Mouse (Mus musculus) heart, embryonic 12.5 days (tissue): ENCODE results near the gene Capn12. TPM values are rescaled to one million over a fixed set of nuclear protein-coding genes. Genes with fewer than 3 reads are reported as not detected.

ENCODE experiments used
- ATAC-seq: fragments of 200-750 bp; cut with Nextera tagmentation; 2 replicates; pipeline ENCODE4 v1.8.0; 2017; ENCODE audit warnings: moderate TSS enrichment, moderate library complexity; ENCODE audit not compliant: insufficient number of reproducible peaks, low FRiP score
- H3K27ac ChIP-seq: fragments of 300-500 bp; sonication (generic); 2 replicates; pipeline ENCODE4 v1.5.1; 2016; ENCODE audit warnings: mild to moderate bottlenecking, moderate library complexity; ENCODE audit not compliant: poor library complexity, severe bottlenecking
- H3K27me3 ChIP-seq: fragments of 300-500 bp; sonication (generic); replicated peaks from 2 replicates; pipeline ENCODE4 v1.6.1; 2016; ENCODE audit warnings: mild to moderate bottlenecking, moderate library complexity
- H3K36me3 ChIP-seq: fragments of 300-500 bp; sonication (generic); 2 replicates; pipeline ENCODE4 v1.6.1; 2016; ENCODE audit warnings: mild to moderate bottlenecking, moderate library complexity
- H3K4me1 ChIP-seq: fragments of 300-500 bp; sonication (generic); replicated peaks from 2 replicates; pipeline ENCODE4 v1.6.1; 2016; ENCODE audit warnings: mild to moderate bottlenecking
- H3K4me2 ChIP-seq: fragments of 300-500 bp; sonication (generic); 2 replicates; pipeline ENCODE4 v1.6.1; 2016; ENCODE audit warnings: mild to moderate bottlenecking, moderate library complexity
- H3K4me3 ChIP-seq: fragments of 300-500 bp; sonication (generic); 2 replicates; pipeline ENCODE4 v1.5.1; 2016; ENCODE audit warnings: mild to moderate bottlenecking
- H3K9ac ChIP-seq: fragments of 300-500 bp; sonication (generic); 2 replicates; pipeline ENCODE4 v1.6.1; 2016; ENCODE audit warnings: mild to moderate bottlenecking, moderate library complexity
- H3K9me3 ChIP-seq: fragments of 300-500 bp; sonication (generic); replicated peaks from 2 replicates; pipeline ENCODE4 v1.6.1; 2016; ENCODE audit warnings: mild to moderate bottlenecking, moderate library complexity
- WGBS: fragments of 180-500 bp; shearing (Covaris S2); methylation state at CpG from one replicate; pipeline ENCODE4 v1.1.7; 2016; 5-methylcytosine and 5-hydroxymethylcytosine counted together
- polyA plus RNA-seq: library from polyadenylated mRNA; unstranded; fragments of >200 nt; fragmentation: Nextera tagmentation; extraction: Ambion mirVana; gene quantifications from 2 replicates; pipeline ENCODE4 v1.2.1, GENCODE M21; 2016

Capn12 gene
- polyA plus RNA-seq, 1 experiment from 2014 or later = 0.17 TPM

DNA sequence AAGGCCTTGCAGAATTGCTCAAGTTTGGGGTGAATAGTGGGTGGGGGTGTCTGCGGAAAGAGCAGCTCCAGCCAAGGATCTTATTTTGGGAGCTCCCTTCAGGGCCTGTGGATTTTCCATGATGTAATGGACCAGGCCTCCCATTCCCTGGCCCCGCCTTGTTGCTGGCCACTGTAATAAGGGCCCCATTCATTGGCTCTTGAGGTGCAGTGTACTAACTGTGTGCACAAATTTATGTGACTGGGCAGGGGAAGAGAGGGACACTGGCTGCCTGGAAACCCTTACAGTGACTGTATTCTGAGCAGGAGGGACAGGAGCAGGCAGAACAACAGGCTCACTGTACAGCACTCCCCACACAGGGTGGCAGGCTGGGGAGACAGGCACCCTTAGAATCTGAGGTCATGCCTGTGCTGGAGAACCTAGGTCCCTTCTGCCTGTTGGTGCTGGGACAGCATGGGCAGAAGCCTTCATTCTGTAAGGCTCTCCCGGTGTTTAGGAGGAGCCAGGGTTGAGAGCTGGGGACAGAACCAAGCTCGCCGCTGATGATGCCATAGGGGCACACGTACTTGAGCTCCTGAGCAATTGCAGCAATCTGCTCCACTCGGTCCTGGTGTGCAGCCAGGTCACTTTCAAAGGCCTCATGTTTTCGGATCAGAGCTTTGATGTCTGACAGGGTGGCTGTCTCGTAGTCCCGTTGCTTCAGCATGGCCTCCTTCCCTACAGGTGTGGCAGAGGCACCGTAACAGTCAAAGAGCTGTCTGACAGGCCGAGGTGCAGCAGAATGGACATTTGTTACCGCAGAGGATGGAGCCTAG lies 20.3 kb downstream of the Capn12 start:
- H3K27me3 ChIP-seq = no peaks in the 10 kb centered on the region
- peaks cover 51% of the 10 kb centered on the region for H3K4me1 ChIP-seq
- H3K4me3 ChIP-seq = no peak overlapping the region
- H3K4me2 ChIP-seq = 0 out of 2 replicates have a peak overlapping the region, but pooled peaks have one; percentile 4
- peak overlapping the region; percentile 65; the same call in 1 of the 2 replicates for H3K9ac ChIP-seq
- peaks cover 100% of the 10 kb centered on the region for H3K36me3 ChIP-seq
- ATAC-seq = peak; percentile 63
- H3K9me3 ChIP-seq = no peaks in the 10 kb centered on the region
- 74% methylated on average over 13 of the region's 13 CpGs for WGBS
- peak overlapping the region; percentile 93 for H3K27ac ChIP-seq

DNA sequence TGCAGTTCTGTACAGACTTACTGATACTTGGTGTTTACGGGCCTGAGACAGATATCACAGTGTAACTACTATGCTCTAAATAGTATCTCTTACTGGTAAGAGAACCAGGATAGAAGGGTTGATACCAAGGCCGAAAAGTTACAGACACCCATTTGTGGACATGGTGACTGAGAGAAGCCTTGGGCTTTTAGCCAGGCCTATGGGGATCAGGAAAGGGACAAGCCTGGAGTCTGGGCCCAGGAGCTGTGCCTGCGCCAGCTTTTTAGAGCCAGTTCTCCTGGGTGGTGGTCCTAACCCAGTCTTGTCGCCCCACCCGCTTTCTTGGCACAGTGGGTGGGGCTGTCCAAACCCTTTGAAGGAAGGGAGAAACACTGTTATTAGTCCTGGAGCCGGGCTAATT lies 21.0 kb downstream of the Capn12 start:
- 85% methylated on average over 6 of the region's 6 CpGs for WGBS
- Histone ChIP-seq H3K4me2 (no peak overlapping the region), H3K4me1 (peaks cover 45% of the 10 kb centered on the region), H3K9ac (peak overlapping the region; percentile 65; the same call in 1 of the 2 replicates), H3K4me3 (no peak overlapping the region), H3K27me3 (no peaks in the 10 kb centered on the region), H3K36me3 (peaks cover 100% of the 10 kb centered on the region), H3K27ac (peak overlapping the region; percentile 93), H3K9me3 (no peaks in the 10 kb centered on the region)
- ATAC-seq = no peak

DNA sequence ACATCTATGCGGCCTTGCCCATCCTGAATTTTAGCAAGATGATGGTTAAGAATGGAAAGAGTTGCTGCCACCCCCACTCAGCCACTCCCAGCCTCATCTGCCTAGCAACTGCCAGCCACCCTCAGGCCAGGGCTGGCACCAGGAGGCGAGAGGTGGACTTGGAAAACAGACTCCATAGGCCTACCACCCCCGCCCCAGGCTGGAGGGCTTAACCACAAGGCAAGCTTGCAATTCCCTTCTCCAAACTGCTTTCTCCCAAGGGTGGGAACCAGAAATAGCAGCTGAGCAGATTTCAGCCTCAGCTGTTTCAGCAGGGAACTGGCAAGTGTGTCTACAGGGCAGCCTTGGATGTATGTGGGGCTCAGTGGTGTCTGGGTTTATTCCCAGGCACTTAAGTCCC lies 21.6 kb downstream of the Capn12 start:
- WGBS = 90% methylated on average over 3 of the region's 3 CpGs
- Histone ChIP-seq H3K27me3 (no peaks in the 10 kb centered on the region), H3K27ac (peak overlapping the region; percentile 93), H3K36me3 (peaks cover 100% of the 10 kb centered on the region), H3K9ac (peak overlapping the region; percentile 65), H3K4me3 (no peak overlapping the region), H3K9me3 (no peaks in the 10 kb centered on the region), H3K4me1 (peaks cover 41% of the 10 kb centered on the region), H3K4me2 (no peak overlapping the region)
- ATAC-seq = no peak

DNA sequence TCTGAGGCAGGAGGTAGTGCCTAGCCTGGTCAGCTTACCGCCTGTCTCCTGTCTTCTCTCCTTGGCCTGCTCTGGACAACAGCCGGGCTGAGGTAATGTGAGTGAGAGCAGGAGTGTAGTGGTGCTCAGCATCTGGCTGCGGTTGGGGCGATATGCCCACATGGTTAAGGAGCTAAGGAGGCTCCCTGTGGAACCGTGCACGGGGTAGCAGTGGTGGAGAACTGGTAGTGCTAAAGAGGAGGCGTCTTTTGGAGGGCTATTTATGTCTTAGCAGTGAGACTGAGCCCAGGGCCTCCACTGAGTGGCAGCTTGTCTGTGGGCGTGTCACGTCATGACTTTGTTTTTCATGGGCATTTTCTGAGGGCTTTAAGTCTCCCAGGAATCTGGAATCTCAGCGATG lies 22.6 kb downstream of the Capn12 start:
- Histone ChIP-seq H3K9ac (peak overlapping the region; percentile 13; the same call in 1 of the 2 replicates), H3K27ac (peak overlapping the region; percentile 93), H3K9me3 (no peaks in the 10 kb centered on the region), H3K4me2 (no peak overlapping the region), H3K36me3 (peaks cover 100% of the 10 kb centered on the region), H3K4me3 (no peak overlapping the region), H3K27me3 (no peaks in the 10 kb centered on the region), H3K4me1 (peaks cover 41% of the 10 kb centered on the region)
- no peak for ATAC-seq
- WGBS = 76% methylated on average over 10 of the region's 10 CpGs

DNA sequence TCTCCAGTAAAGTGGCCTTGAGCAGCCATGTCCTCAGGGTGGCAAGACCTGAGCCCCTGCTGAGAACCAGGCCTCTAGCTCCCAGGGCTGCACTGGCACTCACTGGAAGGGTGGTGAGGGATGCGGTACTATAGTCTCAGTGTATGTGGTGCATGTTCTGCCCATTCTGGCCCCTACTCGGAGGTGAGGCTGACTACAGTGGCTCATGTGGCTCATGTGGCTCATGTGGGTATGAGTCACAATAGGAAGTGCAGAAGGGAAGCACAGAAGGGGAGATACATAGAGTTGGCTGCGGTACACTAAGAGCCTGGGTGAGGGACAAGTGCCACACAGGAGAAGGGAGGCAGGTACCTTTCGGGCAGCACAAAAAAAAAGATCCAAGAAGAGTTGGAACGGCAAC lies 26.0 kb downstream of the Capn12 start:
- no peaks in the 10 kb centered on the region for H3K27me3 ChIP-seq

DNA sequence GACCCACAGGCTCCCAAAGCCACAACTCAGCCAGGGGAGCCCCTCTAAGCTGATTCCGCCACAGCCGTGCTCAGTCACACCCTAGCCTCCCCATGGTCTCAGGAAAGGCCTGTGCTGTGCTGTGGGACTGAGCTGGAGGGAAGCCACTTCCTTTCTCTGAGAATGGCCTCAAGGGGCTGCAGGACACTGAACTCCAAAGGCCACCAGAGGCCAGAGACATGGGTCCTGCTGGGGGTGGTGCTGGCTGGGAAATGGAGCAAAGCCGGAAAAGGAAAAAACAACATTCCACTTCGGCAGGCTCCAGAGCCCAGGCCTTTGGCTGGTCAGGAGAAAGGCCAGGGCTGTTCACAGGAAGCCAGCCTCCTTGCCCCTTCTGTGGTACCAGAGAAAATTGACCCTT lies 30.4 kb downstream of the Capn12 start:
- no peak overlapping the region for H3K4me3 ChIP-seq
- ATAC-seq = peak; percentile 71
- peak overlapping the region; percentile 76 for H3K27ac ChIP-seq
- no peaks in the 10 kb centered on the region for H3K27me3 ChIP-seq
- H3K4me2 ChIP-seq = no peak overlapping the region
- no peaks in the 10 kb centered on the region for H3K9me3 ChIP-seq
- H3K9ac ChIP-seq = no peak overlapping the region
- H3K36me3 ChIP-seq = peaks cover 99% of the 10 kb centered on the region
- peaks cover 24% of the 10 kb centered on the region for H3K4me1 ChIP-seq
- 52% methylated on average over 4 of the region's 4 CpGs for WGBS

More for the DNA sequence above, 26.0 kb downstream of the Capn12 start:
- no peak for ATAC-seq
- H3K4me2 ChIP-seq = no peak overlapping the region
- 0 out of 2 replicates have a peak overlapping the region, but pooled peaks have one; percentile 6 for H3K9ac ChIP-seq
- 95% methylated on average over 5 of the region's 5 CpGs for whole genome bisulfite sequencing
- H3K4me3 ChIP-seq = no peak overlapping the region
- peaks cover 99% of the 10 kb centered on the region for H3K36me3 ChIP-seq
- 0 out of 2 replicates have a peak overlapping the region, but pooled peaks have one; percentile 16 for H3K27ac ChIP-seq
- H3K9me3 ChIP-seq = no peaks in the 10 kb centered on the region
- H3K4me1 ChIP-seq = peaks cover 37% of the 10 kb centered on the region

DNA sequence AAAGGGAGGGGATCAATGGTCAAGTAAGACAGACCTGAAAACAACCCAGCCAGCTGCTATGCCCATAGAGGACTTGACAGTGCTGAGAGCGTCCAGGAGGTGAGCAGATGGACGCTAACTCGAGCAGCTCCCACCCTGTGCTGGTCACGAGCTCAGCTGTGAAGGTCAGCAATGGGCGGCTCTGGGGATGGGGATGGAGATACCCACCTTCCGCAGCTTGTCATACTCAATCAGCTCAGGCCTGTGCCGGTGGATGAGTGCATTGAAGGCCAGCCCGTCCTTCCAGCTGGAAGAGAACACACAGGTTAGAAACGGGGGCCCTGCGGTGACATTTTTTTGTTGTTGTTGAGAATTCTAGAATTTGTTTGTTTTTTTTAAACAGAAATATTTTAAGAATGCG lies 31.9 kb downstream of the Capn12 start:
- no peaks in the 10 kb centered on the region for H3K9me3 ChIP-seq
- H3K27me3 ChIP-seq = no peaks in the 10 kb centered on the region
- WGBS = 73% methylated on average over 11 of the region's 11 CpGs
- ATAC-seq = no peak
- H3K36me3 ChIP-seq = peaks cover 98% of the 10 kb centered on the region
- peaks cover 28% of the 10 kb centered on the region for H3K4me1 ChIP-seq
- no peak overlapping the region for H3K4me2 ChIP-seq
- H3K9ac ChIP-seq = no peak overlapping the region
- no peak overlapping the region for H3K27ac ChIP-seq
- H3K4me3 ChIP-seq = no peak overlapping the region

DNA sequence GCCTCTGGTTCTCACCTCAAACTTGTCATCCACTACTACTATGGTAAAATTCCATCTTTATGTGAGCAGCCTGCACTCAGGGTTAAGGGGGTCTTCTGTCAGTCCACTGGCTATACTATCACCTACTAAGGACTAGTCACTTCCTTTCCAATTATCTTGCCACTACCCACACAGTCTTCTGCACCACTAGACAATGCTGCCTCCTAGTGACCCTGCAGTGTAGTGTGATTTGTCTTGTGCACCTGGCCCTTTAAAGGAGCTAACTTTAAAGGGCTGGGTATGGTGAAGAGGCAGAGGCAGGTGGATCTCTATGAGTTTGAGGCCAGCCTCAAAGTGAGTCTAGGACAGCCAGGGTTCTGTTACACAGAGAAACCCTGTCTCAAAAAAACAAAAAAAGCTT lies 35.3 kb downstream of the Capn12 start:
- H3K27me3 ChIP-seq = no peaks in the 10 kb centered on the region
- H3K4me2 ChIP-seq = no peak overlapping the region
- H3K27ac ChIP-seq = no peak overlapping the region
- no peak overlapping the region for H3K4me3 ChIP-seq
- no peaks in the 10 kb centered on the region for H3K9me3 ChIP-seq
- H3K36me3 ChIP-seq = peaks cover 80% of the 10 kb centered on the region
- H3K9ac ChIP-seq = no peak overlapping the region
- ATAC-seq = no peak
- peaks cover 55% of the 10 kb centered on the region for H3K4me1 ChIP-seq

DNA sequence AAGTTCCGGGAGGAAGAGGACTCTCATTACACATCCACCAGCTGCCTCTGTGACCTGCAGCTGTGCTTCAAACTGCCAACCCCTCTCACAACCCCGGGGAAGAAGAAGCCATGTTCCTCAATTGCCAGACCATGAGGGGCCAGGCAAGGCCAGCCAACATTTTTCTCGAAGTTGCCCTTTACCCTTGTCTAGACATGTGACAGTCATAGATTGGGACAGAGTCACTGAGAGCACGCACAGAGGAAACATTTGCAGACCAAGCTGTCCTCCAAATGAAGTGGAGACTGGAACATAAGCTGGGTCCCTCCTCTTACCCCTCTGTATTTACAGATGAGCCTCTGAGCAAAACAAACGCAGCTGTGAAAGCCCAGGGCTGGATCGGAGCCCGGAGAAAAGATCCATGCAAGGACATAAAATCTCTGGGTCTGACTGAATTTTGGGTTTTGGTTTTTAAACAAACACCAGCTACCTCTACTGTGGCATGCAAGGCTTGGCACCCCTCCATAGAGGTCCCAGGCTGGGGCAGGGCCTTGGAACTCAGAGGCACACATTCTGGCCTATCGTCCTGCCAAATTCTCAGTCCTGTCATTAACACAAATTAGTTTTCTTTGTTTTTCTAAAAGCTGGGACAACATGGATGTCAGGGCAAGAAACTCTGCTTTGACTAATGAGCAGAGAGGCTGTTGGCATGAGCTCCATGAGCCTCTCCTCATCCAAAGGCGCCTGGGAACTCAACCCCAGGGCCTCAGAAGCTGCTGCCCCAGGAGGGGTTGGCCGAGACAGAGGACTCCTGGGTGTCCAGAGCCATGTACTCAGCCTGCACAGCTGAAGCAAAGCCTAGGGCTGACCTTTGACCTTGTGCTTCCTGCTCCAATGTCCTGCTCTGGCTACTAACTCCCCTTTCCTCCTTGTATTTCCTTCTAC lies 36.5 kb downstream of the Capn12 start:
- WGBS = 74% methylated on average over 10 of the region's 10 CpGs
- H3K4me3 ChIP-seq = no peak overlapping the region
- H3K36me3 ChIP-seq = peaks cover 67% of the 10 kb centered on the region
- H3K27me3 ChIP-seq = no peaks in the 10 kb centered on the region
- H3K9me3 ChIP-seq = no peaks in the 10 kb centered on the region
- no peak overlapping the region for H3K4me2 ChIP-seq
- peak overlapping the region; percentile 28; the same call in 1 of the 2 replicates for H3K27ac ChIP-seq
- peaks cover 56% of the 10 kb centered on the region for H3K4me1 ChIP-seq
- H3K9ac ChIP-seq = no peak overlapping the region
- no peak for ATAC-seq

DNA sequence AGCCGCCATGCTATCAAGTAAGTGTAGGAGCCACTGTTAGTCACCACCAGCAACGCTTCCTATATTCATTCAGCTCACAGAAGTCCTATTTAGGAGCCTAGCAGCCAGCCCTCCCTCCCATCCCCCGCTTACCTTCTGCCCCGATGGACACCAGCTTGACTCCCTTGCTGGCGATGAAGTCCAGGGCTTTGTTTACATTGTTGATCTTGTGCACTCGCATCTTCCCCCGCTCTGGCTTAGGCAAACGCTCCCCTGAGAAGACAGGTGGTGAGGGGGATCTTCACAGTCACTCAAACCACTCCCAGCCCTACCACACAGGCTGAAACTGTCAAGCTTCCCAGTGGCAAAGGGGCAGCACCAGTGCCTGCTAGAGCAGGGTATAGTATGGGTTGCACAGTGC lies 37.3 kb downstream of the Capn12 start:
- no peak overlapping the region for H3K4me3 ChIP-seq
- H3K9ac ChIP-seq = no peak overlapping the region
- no peaks in the 10 kb centered on the region for H3K9me3 ChIP-seq
- peaks cover 58% of the 10 kb centered on the region for H3K4me1 ChIP-seq
- WGBS = 72% methylated on average over 8 of the region's 8 CpGs
- H3K4me2 ChIP-seq = no peak overlapping the region
- peaks cover 59% of the 10 kb centered on the region for H3K36me3 ChIP-seq
- no peak for ATAC-seq
- H3K27ac ChIP-seq = 0 out of 2 replicates have a peak overlapping the region, but pooled peaks have one; percentile 1
- H3K27me3 ChIP-seq = no peaks in the 10 kb centered on the region

DNA sequence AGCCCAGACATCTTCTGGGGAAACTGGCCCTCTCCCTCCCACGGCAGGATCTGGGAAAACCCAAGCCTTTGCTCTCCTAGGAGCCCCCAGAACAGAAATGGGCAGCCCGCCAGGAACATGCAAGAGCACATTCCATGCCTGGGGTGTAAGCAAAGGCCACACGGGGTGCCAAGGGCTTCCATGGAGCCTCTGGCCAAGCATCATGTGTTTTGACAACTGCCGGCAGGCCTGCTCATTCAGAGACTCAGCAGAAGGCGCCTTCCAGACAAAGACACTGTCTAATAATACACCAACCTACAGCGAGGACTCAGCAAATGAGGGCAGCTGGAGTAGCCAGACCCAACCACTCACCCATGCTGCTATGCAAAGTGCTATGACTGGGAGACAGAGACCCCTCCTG lies 38.6 kb downstream of the Capn12 start:
- peaks cover 47% of the 10 kb centered on the region for H3K36me3 ChIP-seq
- peaks cover 71% of the 10 kb centered on the region for H3K4me1 ChIP-seq
- peak overlapping the region; percentile 44 for H3K4me2 ChIP-seq
- H3K4me3 ChIP-seq = no peak overlapping the region
- H3K9ac ChIP-seq = peak overlapping the region; percentile 49
- ATAC-seq = peak; percentile 72
- 17% methylated on average over 6 of the region's 6 CpGs for WGBS
- peak overlapping the region; percentile 100 for H3K27ac ChIP-seq
- H3K27me3 ChIP-seq = no peaks in the 10 kb centered on the region
- no peaks in the 10 kb centered on the region for H3K9me3 ChIP-seq
